Mouse (Mus musculus) megakaryocyte, adult 5-6 weeks (primary cell): Measurements from ENCODE around the gene Tmem208. TPM values are rescaled to one million over a fixed set of nuclear protein-coding genes. Genes with fewer than 3 reads are reported as not detected.

Source experiments
- ATAC-seq: 2 replicates; pipeline ENCODE4 v1.8.0; 2016; ENCODE audit warnings: mild to moderate bottlenecking, inconsistent platforms; ENCODE audit not compliant: poor library complexity, severe bottlenecking
- total RNA-seq, 2 experiments: library from RNA; stranded (forward) in 1 of 2; stranded (reverse) in 1 of 2; fragments of 153-499, 151-499 nt in 1 of 2; fragments of 221-1000, 200-1000 nt in 1 of 2; gene quantifications; 2 replicates each; pipeline versions ENCODE4 v1.2.3 to v1.2.4; 2015 to 2017

Tmem208 gene
- total RNA-seq, 2 experiments from 2014 or later = 40.9 to 65.7 TPM

- ATAC-seq = no peak
These were observed 27.6 kb upstream of the Tmem208 start for GRCm38 (mm10) chr8:105298351-105299252.

DNA sequence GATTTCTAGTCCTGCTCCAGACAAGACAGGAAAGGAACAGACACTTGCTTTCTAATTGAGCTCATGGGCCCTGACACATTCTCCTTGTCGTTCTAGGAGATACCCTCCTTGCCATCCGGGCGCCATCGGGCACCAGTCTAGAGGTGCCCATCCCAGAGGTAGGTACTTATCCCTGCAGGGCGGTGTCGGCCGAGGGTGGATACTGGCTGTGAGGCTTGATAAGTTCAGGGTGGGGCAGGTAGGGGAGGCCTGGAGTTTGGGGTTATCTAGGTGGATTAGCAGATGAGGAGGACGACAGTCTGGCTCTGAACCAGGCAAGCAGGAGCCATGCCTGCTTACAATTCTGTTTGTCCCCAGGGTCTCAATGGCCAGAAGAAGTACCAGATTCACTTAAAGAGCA is 26.2 kb upstream of the Tmem208 start:
- no peak for ATAC-seq

- no peak for ATAC-seq
These were observed 22.8 kb upstream of the Tmem208 start for GRCm38 (mm10) chr8:105303396-105303795.

- ATAC-seq = no peak
These were observed 22.3 kb upstream of the Tmem208 start for GRCm38 (mm10) chr8:105303874-105304273.

- ATAC-seq = no peak
These were observed 21.6 kb upstream of the Tmem208 start for GRCm38 (mm10) chr8:105304325-105305210.

DNA sequence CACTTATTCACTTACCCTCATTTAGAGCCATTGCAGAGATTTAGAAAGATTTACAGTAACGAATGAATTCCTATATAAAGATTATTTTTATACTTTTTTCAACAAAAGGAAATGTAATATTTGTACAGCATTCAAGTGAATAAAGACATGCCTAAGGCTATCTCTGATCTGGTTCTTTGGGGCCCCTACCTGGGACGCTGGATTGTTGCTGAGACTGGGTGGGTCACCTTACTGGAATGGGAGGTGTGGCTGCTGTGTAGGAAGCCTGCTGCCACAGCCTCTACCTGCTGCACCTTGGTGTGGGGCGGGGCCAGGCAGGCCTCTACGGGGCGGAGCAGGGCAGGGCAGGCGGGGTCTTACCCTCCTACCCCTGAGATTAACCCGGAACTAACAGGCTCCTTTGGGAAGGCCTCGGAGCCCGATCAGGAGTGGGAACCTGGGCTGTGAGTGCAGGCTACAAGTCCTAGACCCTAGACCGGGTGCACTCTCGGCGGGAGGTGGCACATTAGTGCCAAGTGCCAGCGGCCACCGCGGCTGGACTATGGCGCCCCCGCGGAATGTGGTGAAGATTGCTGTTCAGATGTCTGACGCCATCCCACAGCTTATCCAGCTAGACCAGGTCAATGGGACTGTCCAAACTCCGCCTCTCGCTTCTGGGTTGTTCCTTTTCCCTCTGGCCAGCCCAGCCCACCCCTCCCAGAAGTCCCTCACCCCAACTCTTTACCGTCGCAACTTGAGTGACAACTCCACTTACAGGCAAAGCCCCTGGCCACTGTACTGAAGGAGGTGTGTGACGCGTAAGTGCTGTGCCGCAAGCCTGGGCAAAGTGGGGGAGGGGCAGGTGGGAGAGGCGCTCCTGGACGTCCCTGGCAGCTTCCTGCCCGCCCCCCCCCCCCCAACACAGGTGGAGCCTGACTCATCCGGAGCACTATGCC is 20.7 kb upstream of the Tmem208 start, which contains the start of gene Elmo3:
Gene Elmo3, plus strand, starts transcription at position 391 of the 935 bp plus-strand sequence.
- ATAC-seq = peak; percentile 33

- no peak for ATAC-seq
These were observed 19.9 kb upstream of the Tmem208 start for GRCm38 (mm10) chr8:105306146-105306691.

- no peak for ATAC-seq
These were observed 18.5 kb upstream of the Tmem208 start for GRCm38 (mm10) chr8:105307670-105308069.

DNA sequence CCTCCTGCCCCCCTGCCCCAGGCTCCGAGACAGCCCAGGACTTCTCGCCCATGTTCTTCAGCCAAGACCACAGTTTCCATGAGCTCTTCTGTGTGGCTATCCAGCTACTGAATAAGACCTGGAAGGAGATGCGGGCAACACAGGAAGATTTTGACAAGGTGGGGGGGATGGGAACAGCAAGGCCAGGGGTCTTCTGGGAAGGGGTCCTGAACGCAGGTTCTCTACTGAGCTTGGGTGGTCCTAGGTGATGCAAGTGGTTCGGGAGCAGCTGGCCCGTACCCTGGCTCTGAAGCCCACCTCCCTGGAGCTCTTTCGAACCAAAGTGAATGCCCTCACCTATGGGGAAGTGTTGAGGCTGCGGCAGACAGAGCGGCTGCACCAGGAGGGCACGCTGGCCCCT is 17.7 kb upstream of the Tmem208 start:
- ATAC-seq = no peak

DNA sequence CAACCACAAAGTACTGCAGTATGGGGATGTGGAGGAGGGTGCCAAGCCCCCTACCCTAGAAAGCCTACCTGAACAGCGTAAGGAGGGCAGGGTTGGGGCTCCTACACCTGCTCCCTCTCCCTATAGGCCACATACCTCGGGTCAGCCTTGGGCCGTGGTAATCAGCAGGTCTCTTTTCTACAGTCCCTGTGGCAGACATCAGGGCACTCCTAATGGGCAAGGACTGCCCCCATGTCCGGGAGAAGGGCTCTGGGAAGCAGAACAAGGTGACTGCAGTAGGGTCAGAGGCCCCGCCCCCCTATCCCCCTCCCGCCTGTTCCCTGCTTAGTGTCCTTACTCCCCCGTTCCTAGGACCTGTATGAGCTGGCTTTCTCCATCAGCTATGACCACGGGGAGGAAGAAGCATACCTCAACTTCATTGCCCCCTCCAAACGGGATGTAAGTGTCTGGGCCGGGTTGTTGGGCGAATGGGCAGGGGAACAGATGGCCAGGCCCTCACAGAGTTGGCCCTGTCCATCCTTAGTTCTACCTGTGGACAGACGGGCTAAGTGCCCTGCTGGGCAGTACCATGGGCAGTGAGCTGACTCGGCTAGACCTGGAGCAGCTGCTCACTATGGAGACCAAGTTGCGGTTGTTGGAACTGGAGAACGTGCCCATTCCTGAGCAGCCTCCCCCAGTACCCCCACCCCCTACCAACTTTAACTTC is 16.9 kb upstream of the Tmem208 start:
- no peak for ATAC-seq

DNA sequence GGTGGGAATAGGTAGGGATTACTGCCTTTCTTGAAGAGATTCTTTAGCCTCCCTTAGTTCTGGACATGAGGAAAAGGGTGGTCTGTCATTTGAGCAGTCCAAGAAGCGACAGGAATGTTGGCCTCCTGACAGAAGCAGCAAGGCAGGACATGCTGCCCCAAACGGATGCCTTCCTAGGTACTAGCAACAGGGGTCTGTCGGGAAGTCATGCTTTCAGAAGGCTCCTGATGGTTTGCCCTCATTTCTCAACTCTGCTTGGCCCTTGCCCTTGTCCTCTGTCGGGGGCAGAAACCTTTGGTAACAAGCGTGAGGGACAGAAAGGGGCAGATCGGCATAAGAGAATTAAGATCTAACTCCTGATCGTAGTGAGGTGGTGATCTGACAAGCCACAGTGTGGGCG is 16.0 kb upstream of the Tmem208 start:
- no peak for ATAC-seq

DNA sequence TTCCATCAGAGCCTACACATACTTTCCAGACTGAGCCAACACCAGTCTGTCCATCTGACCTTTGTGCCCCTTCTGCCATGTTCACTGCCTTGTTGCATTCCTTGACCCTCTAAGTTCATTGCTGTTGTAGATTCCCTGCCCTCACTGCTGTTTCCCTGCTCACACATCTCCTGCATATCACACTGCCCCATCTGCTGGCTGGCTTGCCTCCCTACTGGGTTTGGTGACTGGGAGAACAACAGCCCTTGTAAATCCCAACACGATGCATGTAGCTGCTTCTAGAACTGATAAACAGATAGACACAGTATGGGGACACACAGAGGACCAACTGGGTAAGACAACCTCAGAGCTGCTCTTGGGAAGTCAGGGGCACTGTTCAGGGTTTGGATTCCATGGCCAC is 14.4 kb upstream of the Tmem208 start:
- ATAC-seq = no peak

- no peak for ATAC-seq
These were observed 13.2 kb upstream of the Tmem208 start for GRCm38 (mm10) chr8:105312891-105313481.

GRCm38 (mm10) chr8:105313622-105314402 is 12.3 kb upstream of the Tmem208 start:
- no peak for ATAC-seq

GRCm38 (mm10) chr8:105315073-105315769 is 10.9 kb upstream of the Tmem208 start:
- ATAC-seq = no peak

- ATAC-seq = no peak
These were observed 8.2 kb upstream of the Tmem208 start for GRCm38 (mm10) chr8:105317941-105318340.

GRCm38 (mm10) chr8:105318662-105319190 is 7.4 kb upstream of the Tmem208 start:
- ATAC-seq = no peak
